Mouse (Mus musculus) cerebellum, adult 9-10 months (tissue): ENCODE data around the gene Vsir.

Experiments used
- DNase-seq: peaks from one replicate; pipeline ENCODE4 v3.0.0; 2022

Vsir gene

DNA sequence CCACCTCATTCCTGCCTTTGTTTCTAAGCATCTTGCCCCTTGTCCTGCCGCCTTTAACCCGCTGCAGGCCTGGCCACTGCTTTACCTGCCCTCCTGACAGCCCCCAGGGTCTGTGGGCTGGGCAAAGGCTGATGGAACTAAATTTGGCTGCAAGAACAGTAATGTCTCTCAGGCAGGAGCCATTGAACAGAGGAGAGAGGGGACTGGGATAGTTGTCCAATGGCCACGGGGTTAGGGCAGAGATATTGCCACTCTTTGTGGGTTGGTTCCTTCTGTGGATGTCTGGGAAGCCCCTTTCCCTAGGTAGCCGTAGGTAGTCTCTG is 7.3 kb downstream of the Vsir start:
- no peak for DNase-seq

DNA sequence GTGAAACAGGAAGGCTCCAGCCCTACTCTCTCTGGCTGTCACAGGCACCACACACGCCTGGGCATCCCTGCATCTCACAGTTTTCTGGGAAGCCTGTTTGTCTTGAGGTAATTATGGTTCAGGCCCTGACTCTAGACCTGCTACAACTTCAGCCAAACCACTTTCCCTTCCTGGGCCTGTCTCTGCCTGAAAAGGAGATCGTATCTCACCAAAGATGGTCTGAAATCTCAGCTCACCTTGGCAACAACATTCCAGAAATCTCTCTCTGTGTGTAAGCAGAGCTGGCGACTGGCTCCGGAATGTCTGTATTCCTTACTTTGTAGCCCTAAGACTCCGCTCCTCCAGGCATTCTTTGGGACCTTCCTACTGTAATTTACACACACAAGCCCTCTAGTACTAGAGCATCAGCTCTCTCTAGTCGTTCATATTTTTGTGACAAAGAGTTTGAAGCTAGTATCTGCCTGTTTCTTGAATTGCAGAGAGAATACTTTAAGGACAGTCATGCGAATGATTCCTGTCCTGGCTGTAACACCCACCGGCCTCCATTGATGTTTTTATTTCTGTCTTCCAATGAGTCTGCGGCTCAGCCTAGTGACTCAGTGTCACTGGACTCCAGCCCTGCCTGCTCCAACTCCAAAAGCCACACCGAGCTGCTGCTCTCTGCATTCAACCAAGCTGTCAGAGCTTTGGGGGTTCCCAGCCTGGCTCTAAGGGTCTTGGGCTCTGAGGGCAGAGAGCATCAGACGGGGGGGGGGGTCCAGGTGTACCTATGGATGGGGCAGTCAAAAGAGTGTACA is 8.4 kb downstream of the Vsir start:
- DNase-seq, result no peak

DNA sequence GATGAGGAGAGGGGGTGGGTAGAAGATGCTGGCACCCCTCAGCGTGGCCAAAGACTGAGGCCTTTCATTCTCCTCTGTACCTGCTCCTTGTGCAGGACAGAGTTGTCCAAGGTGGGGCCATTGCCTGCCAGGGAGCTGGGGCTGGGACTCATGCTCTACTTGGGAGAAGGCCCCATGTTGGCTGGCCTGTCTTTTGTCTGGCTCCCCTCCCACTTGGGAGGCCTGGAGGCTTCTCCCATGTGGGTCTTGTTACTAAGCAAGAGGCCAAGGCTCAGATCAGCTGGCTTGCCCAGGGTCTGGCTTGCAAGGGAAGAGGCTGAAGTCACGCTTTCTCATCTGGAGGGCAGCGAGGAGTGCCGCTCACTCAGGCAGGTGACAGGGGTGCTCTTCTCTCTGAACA is 10.8 kb downstream of the Vsir start:
- no peak for DNase-seq

DNA sequence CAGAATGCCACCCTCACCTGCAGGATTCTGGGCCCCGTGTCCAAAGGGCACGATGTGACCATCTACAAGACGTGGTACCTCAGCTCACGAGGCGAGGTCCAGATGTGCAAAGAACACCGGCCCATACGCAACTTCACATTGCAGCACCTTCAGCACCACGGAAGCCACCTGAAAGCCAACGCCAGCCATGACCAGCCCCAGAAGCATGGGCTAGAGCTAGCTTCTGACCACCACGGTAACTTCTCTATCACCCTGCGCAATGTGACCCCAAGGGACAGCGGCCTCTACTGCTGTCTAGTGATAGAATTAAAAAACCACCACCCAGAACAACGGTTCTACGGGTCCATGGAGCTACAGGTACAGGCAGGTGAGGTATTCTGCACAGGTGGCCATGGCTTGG is 11.2 kb downstream of the Vsir start:
- DNase-seq, result no peak

DNA sequence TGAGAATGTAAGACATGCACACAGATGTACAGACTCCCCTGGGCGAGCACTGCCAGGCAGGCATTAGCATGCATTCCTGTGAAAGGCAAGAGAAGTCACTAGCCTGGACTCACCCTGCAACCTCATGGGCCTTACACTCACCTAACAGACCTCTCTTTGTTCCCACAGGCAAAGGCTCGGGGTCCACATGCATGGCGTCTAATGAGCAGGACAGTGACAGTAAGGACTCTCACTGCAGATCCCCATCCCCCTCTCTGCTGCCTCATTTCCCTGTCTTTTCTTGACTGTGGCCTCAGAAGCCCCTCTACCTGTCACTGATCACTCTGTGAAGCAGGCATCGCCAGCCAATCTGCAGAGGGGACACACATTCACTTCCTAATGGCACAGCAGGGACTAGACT is 12.1 kb downstream of the Vsir start:
- DNase-seq, result no peak

DNA sequence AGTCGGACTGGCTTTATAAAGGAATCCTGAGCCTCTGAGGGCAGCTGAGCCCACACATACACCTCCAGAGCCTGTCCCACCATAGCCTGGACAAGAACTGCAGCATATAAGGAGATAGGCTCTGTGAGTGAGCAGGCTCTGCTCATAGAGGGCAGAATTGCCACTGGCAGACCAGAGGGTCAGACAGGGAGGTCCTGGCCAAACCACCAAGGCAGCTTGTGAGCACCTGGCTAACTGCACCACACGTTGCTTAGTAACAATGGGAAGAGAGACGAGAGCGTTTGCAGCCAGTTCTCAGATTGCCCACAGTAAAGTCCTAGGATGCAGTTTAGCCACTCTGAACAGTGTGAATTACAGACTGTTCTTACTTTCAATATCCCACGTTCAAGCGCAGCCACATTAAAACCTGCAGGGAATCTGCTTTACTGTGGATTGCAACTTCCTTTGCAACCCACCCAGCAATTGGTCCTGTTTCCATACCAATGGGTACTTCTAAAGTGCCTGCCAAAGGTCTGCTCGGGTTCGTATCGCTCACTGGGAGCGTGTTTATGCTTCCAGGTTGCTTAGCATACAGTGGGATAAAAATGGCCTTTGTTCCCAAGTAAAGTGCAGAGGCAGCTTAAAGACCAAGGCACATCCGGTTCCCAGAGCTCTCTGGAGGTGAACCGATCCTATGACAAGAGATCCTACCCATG is 15.1 kb downstream of the Vsir start:
- DNase-seq, result no peak

DNA sequence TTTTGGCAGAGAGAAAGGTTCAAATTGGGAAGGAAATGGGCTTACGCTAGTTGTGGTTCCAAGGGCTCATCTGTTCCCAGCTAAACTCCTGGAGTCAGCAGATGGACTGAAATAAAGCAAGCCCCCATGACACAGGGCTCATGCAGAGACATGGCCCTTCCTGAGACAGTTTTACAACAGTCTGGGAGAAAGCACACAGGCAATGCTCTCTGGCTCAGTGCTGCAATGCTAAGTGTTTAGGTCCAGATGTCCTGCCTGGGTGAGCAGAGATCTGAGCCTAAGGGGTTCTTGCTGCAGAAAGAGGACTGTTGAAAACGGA is 15.6 kb downstream of the Vsir start:
- no peak for DNase-seq

DNA sequence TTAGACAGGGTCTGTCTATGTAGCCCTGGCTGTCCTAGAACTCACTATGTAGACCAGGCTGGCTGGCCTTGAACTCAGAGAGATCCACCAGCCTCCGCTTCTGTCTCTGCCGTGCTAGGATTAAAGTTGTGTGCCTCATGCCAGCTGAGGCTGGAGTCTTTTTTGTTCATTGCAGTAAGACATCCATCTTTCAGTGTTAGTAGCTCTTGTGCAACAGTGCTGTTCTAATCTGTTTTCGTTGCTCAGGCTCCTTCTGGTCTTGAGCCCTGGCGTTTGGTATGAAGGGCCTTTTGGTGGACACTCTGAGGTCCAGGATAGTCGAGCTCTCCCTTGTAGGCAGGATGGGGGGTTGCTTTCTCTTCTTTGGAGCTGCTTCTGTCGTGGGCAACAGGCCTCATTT is 16.8 kb downstream of the Vsir start:
- no peak for DNase-seq

DNA sequence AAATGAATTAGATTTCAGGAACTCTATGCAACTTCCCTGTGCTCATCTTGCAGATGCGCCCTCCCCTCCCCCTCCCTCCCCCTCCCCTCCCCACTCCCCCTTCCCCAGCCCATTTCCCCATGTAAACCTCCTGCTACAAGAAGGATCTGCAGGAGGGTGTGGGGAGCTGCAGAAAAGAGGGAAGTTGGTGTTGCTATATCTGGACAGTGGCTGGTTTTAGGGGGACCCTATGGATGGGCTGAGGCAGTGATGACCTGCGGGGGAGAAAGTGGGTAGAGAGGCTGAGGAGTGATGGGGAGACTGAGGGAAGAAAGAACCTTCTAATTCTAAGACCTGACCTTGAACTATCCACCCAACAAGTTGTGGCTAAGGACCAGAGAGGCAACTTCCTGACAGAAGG is 20.5 kb downstream of the Vsir start:
- DNase-seq, result no peak

DNA sequence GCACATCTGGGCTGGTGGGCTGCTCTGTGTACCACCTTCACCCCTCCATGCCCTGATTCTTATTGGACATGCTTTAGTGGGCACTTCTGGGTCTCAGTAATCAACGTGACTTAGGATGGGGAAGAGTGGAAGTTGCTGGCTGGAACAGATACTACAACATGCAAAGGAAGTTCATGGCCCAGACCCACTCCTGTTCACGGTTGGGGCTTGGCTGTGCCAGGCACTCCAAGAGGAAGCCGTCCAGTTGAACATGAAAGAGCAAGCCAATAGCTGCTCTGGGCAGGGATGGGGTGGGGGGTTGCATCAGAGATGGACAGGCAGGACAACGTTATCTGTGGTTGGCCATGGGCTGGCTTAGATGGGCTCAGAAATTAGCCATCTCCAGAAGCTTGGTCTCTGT is 21.3 kb downstream of the Vsir start:
- no peak for DNase-seq

DNA sequence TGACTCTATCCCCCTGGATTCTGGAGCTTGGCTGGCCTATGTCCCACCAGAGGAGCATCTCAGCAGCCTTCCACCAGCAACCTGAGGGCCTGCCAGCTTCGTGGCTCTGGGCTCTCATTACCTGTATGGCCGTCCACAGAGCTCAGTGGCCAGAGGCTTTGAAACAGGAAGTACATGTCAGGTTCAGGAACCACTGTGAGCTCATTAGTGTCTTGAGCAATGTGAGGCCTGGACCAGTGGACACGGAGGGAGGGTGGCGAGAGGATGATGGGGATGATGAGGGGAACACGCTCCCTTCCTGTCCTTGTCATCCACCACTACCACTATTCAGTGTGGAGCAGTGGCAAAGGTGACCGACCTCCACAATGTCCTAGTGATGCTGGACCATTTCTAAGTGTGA is 22.8 kb downstream of the Vsir start:
- no peak for DNase-seq

DNA sequence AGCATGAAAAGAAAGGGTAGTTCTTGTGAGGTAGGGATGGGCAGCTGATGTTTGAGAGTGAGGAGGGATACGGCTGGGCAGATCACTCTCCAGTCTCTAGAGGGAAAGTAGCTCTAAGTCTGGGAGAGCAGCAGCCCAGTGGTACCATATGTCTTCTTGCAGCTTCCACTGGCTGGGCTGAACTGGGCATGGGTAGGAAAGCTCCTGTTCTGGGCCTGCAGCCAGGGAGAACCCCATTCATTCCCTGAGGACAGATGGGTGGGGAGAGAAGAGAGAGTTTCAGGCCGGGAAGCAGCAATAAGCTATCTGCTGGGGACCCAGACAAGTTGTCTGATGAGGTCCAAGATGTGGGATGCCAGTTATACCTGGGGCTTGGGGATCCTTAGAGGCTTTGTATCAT is 23.4 kb downstream of the Vsir start:
- DNase-seq, result peak; percentile 25

DNA sequence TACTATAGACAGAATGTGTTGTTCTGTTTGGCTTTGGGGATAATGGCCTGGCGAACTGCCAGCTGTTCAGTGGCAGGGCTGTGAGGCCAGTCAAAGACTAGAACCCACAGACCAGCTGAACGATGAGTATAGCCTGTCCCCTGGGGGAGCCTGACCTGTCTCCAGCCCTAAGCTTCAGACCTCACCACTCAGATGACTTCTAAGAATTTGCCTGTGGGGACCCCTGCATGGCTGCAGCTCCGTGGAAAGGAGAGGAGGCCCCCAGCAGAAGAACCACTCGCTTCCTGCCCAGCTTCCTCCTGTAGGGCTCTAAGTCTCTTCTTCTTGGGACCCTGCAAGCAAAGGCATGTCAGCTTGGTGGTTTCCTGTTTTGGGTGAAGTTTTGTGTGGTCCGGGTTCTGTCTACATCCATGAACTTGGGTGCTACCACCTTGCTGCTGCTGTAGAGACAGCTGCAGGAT is 24.0 kb downstream of the Vsir start:
- DNase-seq, result no peak

DNA sequence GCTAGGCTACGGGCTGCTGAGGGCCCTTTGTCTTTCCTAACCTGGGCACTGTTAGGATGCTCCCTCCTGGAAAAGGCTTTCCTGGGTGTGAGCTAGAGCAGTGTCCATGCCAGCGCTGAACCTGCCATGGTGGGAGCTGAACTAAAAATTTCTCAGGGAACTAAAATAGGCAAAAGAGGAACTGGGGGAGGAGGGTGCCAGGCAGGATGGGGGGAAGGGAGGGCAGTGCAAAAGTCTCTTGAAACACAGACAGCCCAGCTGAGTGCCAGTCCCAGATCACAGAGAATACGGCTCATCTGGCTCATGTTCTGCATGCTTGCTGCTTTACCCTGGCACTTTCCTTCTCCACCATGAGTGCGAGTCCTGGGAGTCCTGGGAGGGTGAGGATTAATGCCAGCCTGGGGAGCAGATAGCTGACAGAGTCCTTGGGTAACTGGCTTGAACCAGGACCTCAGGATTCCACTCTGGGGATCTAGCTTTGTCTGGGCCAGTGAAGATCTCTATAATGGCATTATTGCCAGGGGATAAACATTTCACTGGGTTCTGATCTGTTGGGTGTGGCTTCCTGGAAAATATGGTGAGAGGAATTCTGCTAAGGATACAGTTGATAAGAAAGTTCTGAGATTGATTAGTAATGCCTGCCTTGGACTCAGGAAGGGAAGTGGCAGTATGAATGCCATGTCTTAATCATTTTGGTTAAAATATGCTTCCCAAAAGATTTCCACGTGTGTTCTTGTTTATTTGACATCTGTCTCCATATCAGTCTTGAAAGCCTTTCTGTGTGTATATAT is 25.1 kb downstream of the Vsir start:
- DNase-seq, result no peak

DNA sequence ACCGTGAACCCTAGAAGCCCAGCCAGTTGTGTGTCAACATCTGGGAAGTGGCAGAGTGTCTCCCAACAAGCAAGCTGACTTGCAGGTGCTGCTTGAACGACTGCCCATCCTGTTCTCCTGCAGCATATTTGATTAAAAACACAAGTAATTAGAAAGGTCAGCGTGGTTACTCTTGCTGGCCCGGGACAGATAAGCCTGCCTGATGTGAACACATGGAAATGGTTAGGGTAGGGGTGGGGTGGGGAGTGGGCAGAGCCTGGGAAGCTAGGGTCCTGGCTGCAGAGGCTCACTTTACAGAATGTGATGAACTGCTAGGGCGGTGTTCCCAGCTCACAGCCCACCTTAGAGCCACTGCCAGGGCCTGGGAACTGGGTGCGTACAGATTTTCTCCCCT is 26.9 kb downstream of the Vsir start:
- no peak for DNase-seq

DNA sequence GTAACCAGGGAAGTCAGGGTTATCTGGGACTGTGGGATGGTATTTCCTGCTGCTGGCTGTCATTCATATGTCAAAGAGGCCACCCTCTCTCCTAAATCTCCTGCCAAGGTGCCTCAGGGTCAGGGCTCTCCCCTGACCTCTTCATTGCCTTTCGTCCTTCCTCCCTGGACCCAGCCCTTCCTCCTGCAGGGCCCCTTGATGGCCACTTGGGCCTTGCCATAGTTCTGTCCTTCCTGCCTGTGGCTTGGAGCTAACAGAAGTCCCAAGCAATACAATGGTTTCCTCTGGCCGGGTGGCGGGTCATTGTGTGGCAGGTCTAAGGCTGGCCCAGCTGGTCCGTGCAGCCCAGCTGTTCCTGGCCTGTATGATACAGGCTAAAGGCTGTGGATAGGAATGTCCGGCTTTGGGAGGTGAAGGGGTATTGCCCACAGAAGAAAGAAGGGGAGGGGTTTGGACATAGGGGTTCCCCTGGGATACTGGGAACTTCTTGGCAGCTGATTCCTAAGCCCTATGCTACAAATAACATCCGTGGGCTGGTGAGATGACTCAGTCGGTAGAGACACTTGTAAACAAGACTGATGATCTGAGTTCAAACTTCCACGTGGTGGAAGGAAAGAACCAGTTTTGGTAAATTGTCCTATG is 27.4 kb downstream of the Vsir start:
- DNase-seq, result no peak

DNA sequence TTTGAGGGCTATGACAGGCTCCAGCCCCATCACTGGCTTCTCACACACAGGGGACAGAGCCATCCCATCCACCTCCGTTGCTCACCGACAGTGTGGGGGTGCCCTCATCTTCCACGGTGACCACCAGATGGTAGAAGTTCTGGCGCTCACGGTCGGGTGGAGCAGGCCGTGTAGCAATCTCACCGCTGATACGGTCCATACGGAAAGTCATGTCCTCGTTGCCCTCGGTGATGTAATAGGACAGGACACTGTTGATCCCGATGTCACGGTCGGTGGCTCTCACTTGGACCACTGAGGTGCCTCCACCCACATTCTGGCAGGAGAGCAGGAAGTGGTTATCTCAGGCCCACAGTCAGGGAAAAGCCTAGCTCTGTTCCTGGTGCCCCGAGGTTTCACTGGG is 30.1 kb downstream of the Vsir start:
- DNase-seq, result no peak

DNA sequence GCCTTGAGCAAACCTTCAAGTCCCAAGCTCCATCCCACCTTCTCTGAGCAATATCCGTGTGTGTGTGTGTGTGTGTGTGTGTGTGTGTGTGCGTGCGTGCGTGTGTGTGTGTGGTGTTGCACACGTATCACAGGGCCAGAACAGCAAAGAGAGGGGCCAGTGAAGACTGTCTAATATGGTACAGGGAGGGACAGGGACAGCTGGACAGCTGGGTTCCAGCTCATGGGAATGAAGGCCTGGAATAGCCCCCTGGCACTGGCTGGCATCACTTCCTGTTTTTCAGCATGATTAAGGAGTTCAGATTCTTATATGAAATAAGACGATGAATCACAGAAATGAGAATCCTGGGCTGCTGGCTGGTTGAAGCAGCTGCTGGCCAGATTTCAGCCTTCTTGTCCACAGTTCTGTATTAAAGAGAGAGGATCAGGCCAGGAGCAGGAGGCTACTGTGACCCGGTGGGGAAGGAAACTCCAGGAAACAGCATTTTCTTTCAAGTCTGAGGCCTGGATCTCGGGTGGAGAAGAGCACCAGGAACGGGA is 32.8 kb downstream of the Vsir start:
- DNase-seq, result no peak

DNA sequence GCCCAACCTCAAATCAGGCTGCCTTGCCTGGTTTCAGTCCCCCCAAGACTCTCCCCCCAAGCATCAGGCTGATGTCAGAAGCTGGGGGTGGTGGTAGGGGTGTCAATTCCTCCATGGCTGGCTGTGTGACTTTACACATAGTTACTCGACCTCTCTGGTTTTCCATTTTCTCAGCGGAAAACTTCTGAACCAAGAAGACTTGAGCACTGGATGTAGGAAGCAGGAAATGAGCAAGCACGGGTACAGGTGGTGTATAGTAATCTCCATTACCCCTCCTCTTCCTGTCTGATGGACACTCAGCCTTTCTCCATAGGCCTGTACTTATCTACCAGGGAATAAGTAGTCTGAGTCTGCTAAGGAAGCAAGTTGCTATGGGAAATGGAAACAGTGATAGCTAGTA is 33.6 kb downstream of the Vsir start:
- no peak for DNase-seq

DNA sequence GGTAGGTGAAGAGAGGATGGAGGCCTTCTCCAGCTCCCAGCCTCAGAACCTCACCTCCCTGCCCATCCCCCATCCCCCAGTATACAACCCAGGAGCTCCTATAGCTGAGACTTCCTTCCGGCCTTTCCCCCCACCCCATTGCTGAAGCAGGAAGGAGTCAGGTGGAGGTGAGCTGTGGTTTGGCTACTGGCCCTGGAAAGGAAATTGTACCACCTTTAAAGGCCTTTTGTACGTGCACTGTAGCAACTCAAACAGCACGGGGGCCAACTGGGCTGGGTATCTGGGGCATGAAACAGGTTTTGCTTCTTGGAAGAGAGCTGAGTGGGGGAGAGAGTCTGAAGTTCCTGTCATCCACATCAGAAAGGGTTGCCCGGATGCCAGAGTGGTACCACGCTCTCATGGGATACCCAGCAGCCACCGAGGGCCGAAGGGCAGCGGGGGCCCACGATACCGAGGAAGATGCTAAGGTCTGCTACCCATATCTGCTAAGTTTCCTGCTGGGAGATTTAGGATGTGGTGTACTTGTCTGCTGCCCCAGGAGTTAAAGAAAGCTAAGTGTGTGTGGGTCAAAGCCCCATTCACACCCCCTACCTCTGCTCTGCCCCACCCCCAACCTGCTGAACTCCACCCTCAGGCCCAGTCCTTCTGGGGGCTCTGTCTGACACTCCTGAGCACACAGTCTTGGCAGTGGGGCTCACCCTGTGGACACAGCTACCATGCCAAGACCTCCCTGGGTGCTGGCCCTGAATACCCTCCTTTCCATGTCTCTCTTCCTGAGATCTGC is 34.7 kb downstream of the Vsir start:
- DNase-seq, result no peak

DNA sequence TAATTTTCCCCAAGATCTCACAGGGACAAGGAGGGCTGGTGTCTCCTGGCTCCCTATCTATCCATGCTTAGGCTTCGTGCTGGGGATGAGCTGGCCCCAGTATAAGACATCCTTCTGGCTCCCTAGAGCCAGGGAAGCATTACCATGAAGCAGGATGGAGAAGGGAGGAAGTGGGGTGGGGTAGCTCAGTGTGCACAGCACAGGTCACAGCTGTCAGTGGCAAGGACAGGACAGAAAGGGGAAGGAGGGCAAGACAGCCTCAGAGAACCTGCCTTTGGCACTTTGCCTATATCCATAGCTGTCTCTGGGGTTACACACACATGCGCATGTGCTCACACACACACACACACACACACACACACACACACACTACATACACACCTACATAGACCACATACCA is 41.7 kb downstream of the Vsir start:
- no peak for DNase-seq

DNA sequence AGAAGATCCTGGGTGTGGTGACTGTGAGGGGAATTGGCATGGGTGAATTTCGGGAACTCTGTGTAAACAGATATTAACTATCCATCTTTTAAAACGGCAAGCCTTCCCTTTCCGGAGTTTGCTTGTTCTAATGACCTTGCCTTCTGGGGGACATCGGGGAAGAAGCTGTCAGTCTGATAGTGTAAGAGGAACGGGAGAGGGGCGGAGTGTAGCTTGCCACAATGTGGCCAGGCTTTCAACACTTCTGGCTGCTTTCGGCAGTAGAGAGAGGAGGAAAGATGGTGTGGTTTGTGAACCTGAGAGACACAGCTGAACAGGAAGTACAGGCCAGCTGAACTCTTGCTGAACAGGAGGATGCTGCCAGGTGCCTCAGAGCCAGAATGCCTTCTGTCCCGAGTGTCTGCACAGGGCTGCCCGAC is 42.8 kb downstream of the Vsir start:
- no peak for DNase-seq
